Mouse (Mus musculus) C2C12 (cell line): ENCODE data around the gene H2al1a. TPM values are rescaled to one million over a fixed set of nuclear protein-coding genes. Genes with fewer than 3 reads are reported as not detected.

Experiments used
- H3K27me3 ChIP-seq: one replicate; pipeline ENCODE4 v1.6.1; 2011; ENCODE audit not compliant: control insufficient read depth, insufficient read depth, insufficient read length
- H3K36me3 ChIP-seq: one replicate; pipeline ENCODE4 v1.6.1; 2011; ENCODE audit not compliant: control insufficient read depth, insufficient read depth
- H3K4me3 ChIP-seq: one replicate; pipeline ENCODE4 v1.5.1; 2011; ENCODE audit warnings: mild to moderate bottlenecking, control low read depth; ENCODE audit not compliant: poor library complexity, insufficient read depth, severe bottlenecking
- H3K79me2 ChIP-seq: one replicate; pipeline ENCODE4 v1.6.1; 2011; ENCODE audit not compliant: control insufficient read depth, insufficient read depth
- H3K79me3 ChIP-seq: one replicate; pipeline ENCODE4 v1.6.1; 2011; ENCODE audit warnings: low read depth, control low read depth
- H3ac ChIP-seq: one replicate; pipeline ENCODE3; 2011; ENCODE audit warnings: low read depth; ENCODE audit not compliant: control insufficient read depth, insufficient read length
- MAX ChIP-seq: IDR thresholded peaks from one replicate; pipeline ENCODE4 v1.6.1; 2011; ENCODE audit warnings: mild to moderate bottlenecking, control low read depth
- MYOG ChIP-seq: IDR thresholded peaks from one replicate; pipeline ENCODE4 v1.6.1; 2011; ENCODE audit not compliant: control insufficient read depth, insufficient read length; ENCODE audit errors: extremely low read depth
- polyA plus RNA-seq: library from polyadenylated mRNA; unstranded; fragments of >200 nt; fragmentation: generic; extraction: Trizol; gene quantifications from one replicate; pipeline ENCODE4 v1.2.1, GENCODE M21; 2012; ENCODE audit warnings: missing spikeins

Gene H2al1a
- polyA plus RNA-seq, 1 experiment = not detected

DNA sequence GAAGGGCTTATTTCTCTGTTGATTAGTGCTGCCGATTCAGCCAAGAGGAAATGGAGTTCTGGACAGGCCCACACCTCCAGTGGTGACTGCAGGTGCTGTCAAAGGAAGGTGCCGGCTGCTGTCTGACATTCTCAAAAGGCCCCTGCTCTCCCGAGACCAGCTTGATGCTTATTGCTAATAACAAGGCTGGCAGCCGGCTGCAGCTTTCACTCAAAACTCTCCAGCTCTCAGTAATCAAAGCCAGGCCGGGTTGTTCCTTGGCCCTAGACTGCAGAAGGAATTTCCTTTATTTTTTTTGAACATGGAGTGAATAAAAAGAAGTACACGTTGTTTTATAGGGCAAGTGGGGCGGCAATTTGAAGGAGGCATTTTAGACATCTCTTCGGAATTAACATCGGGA is 46.7 kb downstream of the H2al1a start:
- Histone ChIP-seq H3K79me3 (no peaks in the 10 kb centered on the region), H3ac (no peak overlapping the region), H3K27me3 (no peaks in the 10 kb centered on the region), H3K36me3 (no peaks in the 10 kb centered on the region), H3K4me3 (no peak overlapping the region), H3K79me2 (no peaks in the 10 kb centered on the region)
- TF ChIP-seq MYOG = no peak

DNA sequence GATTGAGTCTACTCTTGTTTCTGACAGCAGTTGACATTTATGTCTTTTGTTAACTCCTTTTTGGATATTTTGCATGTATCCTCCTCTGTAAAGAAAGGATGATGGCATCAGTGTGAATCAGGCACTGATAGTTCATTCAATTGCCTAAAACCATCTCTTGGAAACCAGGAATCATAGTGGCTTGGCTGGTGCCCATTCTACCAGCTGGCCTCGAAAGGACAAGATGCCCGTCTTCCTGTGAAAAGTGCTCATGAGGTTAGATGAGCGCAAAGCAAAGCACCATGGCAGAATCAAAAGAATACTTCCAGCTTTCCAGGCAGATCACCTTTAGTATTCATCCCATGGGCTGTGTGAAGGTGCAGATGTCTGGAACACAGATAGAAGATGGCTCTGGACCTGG is 47.7 kb downstream of the H2al1a start:
- Histone ChIP-seq H3K4me3 (no peak overlapping the region), H3ac (no peak overlapping the region), H3K27me3 (no peaks in the 10 kb centered on the region), H3K79me2 (no peaks in the 10 kb centered on the region), H3K79me3 (no peaks in the 10 kb centered on the region), H3K36me3 (no peaks in the 10 kb centered on the region)
- TF ChIP-seq MAX = no peak

Other genes with a start within 250 kb of the H2al1a start
- not detected for gene H2al1b, start 3.2 kb downstream of the H2al1a start, polyA plus RNA-seq
- gene H2al1c, start 6.4 kb downstream of the H2al1a start, polyA plus RNA-seq = not detected
- gene H2al1d, start 9.6 kb downstream of the H2al1a start, polyA plus RNA-seq = not detected
- gene H2al1e, start 12.7 kb downstream of the H2al1a start, polyA plus RNA-seq = not detected
- not detected for gene H2al1f, start 15.9 kb downstream of the H2al1a start, polyA plus RNA-seq
- gene H2al1g, start 19.0 kb downstream of the H2al1a start, polyA plus RNA-seq = not detected
- not detected for gene H2al1h, start 22.2 kb downstream of the H2al1a start, polyA plus RNA-seq
- gene H2al1i, start 25.4 kb downstream of the H2al1a start, polyA plus RNA-seq = not detected
- gene H2al1j, start 28.6 kb downstream of the H2al1a start, polyA plus RNA-seq = not detected